Mouse (Mus musculus) CH12.LX (cell line): ENCODE data around the gene Arhgef7. TPM values are rescaled to one million over a fixed set of nuclear protein-coding genes. Genes with fewer than 3 reads are reported as not detected.

ENCODE experiments used
- DNase-seq: peaks from one replicate; pipeline ENCODE4 v3.0.0-alpha.2; 2013; ENCODE audit errors: extremely low read depth
- H3K27ac ChIP-seq: 2 replicates; pipeline ENCODE4 v1.5.1; 2012; ENCODE audit warnings: low read depth, mild to moderate bottlenecking, control low read depth, moderate library complexity; ENCODE audit not compliant: insufficient read depth
- H3K27me3 ChIP-seq: replicated peaks from 2 replicates; pipeline ENCODE3; 2012; ENCODE audit warnings: inconsistent platforms
- H3K36me3 ChIP-seq, 2 experiments: replicated peaks in 1 of 2; 2 replicates each; pipeline versions ENCODE3 to v1.6.1; 2012; ENCODE audit warnings: inconsistent platforms in 1 of 2, low read length in 1 of 2, mild to moderate bottlenecking in 1 of 2, mixed read lengths in 1 of 2, moderate library complexity in 1 of 2; ENCODE audit not compliant: control insufficient read depth in 1 of 2, insufficient read depth in 1 of 2
- H3K4me1 ChIP-seq, 2 experiments: 2 replicates each; pipeline ENCODE4 v1.6.1; 2012; ENCODE audit warnings: inconsistent platforms in 1 of 2, moderate library complexity in 1 of 2; ENCODE audit not compliant: insufficient read depth in 2 of 2, control insufficient read depth in 1 of 2
- H3K4me2 ChIP-seq: 2 replicates; pipeline ENCODE4 v1.6.1; 2012; ENCODE audit warnings: low read depth, mild to moderate bottlenecking, control low read depth; ENCODE audit not compliant: poor library complexity, insufficient read depth, severe bottlenecking
- H3K4me3 ChIP-seq, 3 experiments: fragments of 150-350 bp in 1 of 3; sonication (generic) in 1 of 3; replicated peaks in 1 of 3; 2 replicates each; pipeline versions ENCODE3 to v1.5.1; 2011 to 2012; ENCODE audit warnings: low read depth in 2 of 3, low read length in 2 of 3, mild to moderate bottlenecking in 2 of 3, moderate library complexity in 2 of 3, control low read depth in 1 of 3, improper control_type of control experiment in 1 of 3, inconsistent platforms in 1 of 3, mixed read lengths in 1 of 3; ENCODE audit not compliant: poor library complexity in 1 of 3
- H3K79me2 ChIP-seq: replicated peaks from 2 replicates; pipeline ENCODE4 v1.6.1; 2012; ENCODE audit warnings: mild to moderate bottlenecking, moderate library complexity; ENCODE audit not compliant: control insufficient read depth, poor library complexity, insufficient read depth, severe bottlenecking; ENCODE audit errors: extremely low read depth
- H3K9ac ChIP-seq: 2 replicates; pipeline ENCODE4 v1.6.1; 2012; ENCODE audit warnings: low read depth, mild to moderate bottlenecking, control low read depth, moderate library complexity; ENCODE audit not compliant: insufficient read depth
- H3K9me3 ChIP-seq: replicated peaks from 2 replicates; pipeline ENCODE3; 2012; ENCODE audit warnings: low read length, inconsistent platforms, mixed read lengths
- BHLHE40 ChIP-seq: IDR thresholded peaks from 2 replicates; pipeline ENCODE4 v1.6.1; 2011; ENCODE audit warnings: mild to moderate bottlenecking, low read depth, low read length, improper control_type of control experiment
- EP300 ChIP-seq: IDR thresholded peaks from 2 replicates; pipeline ENCODE4 v1.6.1; 2011; ENCODE audit warnings: low read length, improper control_type of control experiment
- HCFC1 ChIP-seq: IDR thresholded peaks from 2 replicates; pipeline ENCODE4 v1.6.1; 2012; ENCODE audit warnings: low read depth, mild to moderate bottlenecking, inconsistent platforms, low read length, improper control_type of control experiment
- IRF4 ChIP-seq: IDR thresholded peaks from 2 replicates; pipeline ENCODE4 v1.6.1; 2014; ENCODE audit warnings: low read depth, mild to moderate bottlenecking, inconsistent platforms, low read length, improper control_type of control experiment
- JUN ChIP-seq: IDR thresholded peaks from 2 replicates; pipeline ENCODE4 v1.6.1; 2011; ENCODE audit warnings: low read depth, mild to moderate bottlenecking, low read length, improper control_type of control experiment, moderate library complexity; ENCODE audit not compliant: insufficient read depth
- MAFK ChIP-seq: IDR thresholded peaks from 2 replicates; pipeline ENCODE4 v1.6.1; 2011; ENCODE audit warnings: low read length, improper control_type of control experiment; ENCODE audit not compliant: insufficient replicate concordance
- MEF2A ChIP-seq: IDR thresholded peaks from 2 replicates; pipeline ENCODE4 v1.6.1; 2014; ENCODE audit warnings: low read depth, mild to moderate bottlenecking, inconsistent platforms, low read length, improper control_type of control experiment, borderline replicate concordance
- MXI1 ChIP-seq: IDR thresholded peaks from 2 replicates; pipeline ENCODE4 v1.6.1; 2011; ENCODE audit warnings: mild to moderate bottlenecking, low read depth, low read length, improper control_type of control experiment
- MYC ChIP-seq: IDR thresholded peaks from 2 replicates; pipeline ENCODE4 v1.6.1; 2011; ENCODE audit warnings: low read depth, mild to moderate bottlenecking, improper control_type of control experiment, low read length
- NELFE ChIP-seq: IDR thresholded peaks from 2 replicates; pipeline ENCODE4 v1.6.1; 2011; ENCODE audit warnings: low read depth, low read length, improper control_type of control experiment
- PAX5 ChIP-seq: IDR thresholded peaks from 2 replicates; pipeline ENCODE4 v1.6.1; 2012; ENCODE audit warnings: low read length, inconsistent platforms, mixed read lengths
- POLR2A ChIP-seq: IDR thresholded peaks from 2 replicates; pipeline ENCODE4 v1.6.1; 2011; ENCODE audit warnings: low read depth, mild to moderate bottlenecking, improper control_type of control experiment, low read length
- POLR2AphosphoS2 ChIP-seq: IDR thresholded peaks from 2 replicates; pipeline ENCODE4 v1.6.1; 2011; ENCODE audit warnings: low read depth, low read length, improper control_type of control experiment
- RCOR1 ChIP-seq: conservative IDR thresholded peaks from 2 replicates; pipeline ENCODE4 v1.6.1; 2012; ENCODE audit warnings: low read depth, mild to moderate bottlenecking, inconsistent platforms, low read length, improper control_type of control experiment
- SMC3 ChIP-seq: IDR thresholded peaks from 2 replicates; pipeline ENCODE4 v1.6.1; 2011; ENCODE audit warnings: low read depth, low read length, improper control_type of control experiment
- UBTF ChIP-seq: IDR thresholded peaks from 2 replicates; pipeline ENCODE4 v1.6.1; 2012; ENCODE audit warnings: low read depth, mild to moderate bottlenecking, inconsistent platforms, low read length, improper control_type of control experiment, moderate library complexity
- USF1 ChIP-seq: IDR thresholded peaks from 2 replicates; pipeline ENCODE4 v1.6.1; 2014; ENCODE audit warnings: low read depth, mild to moderate bottlenecking, inconsistent platforms, low read length, improper control_type of control experiment
- USF2 ChIP-seq: conservative IDR thresholded peaks from 2 replicates; pipeline ENCODE4 v1.6.1; 2011; ENCODE audit warnings: low read depth, low read length, improper control_type of control experiment
- ZNF384 ChIP-seq: IDR thresholded peaks from 2 replicates; pipeline ENCODE4 v1.6.1; 2012; ENCODE audit warnings: low read depth, low read length, improper control_type of control experiment, inconsistent platforms
- dilution Hi-C: fragments of 300-500 bp; cut with MboI; formaldehyde crosslinking; loops from 2 replicates; pipeline ENCODE4 v1.14.3; 2020; ENCODE audit warnings: low sequenced_read_pairs; ENCODE audit not compliant: extremely low pct_unique_long_range_greater_than_20kb, extremely low pct_ligation_motif_present
- in situ Hi-C: fragments of 300-500 bp; cut with MboI; formaldehyde crosslinking; loops from 3 replicates; pipeline ENCODE4 v1.14.3; 2019; ENCODE audit warnings: low sequenced_read_pairs, low pct_ligation_motif_present, low pct_unique_long_range_greater_than_20kb, mixed read lengths
- polyA plus RNA-seq: library from polyadenylated mRNA; unstranded; fragments of >175 nt; gene quantifications from 2 replicates; pipeline ENCODE4 v1.2.1, GENCODE M21; 2012; ENCODE audit warnings: low read depth; ENCODE audit not compliant: insufficient read length
- total RNA-seq, 2 experiments: library from RNA; depleted of rRNA; stranded (reverse); fragments of 300-350 nt in 1 of 2; fragments of >200 nt in 1 of 2; gene quantifications; 2 replicates each; pipeline ENCODE4 v1.2.3; 2012 to 2014

Arhgef7 gene
- total and polyA plus RNA-seq, 3 experiments, result 8.5 to 28.7 (median 17.0) TPM

DNA sequence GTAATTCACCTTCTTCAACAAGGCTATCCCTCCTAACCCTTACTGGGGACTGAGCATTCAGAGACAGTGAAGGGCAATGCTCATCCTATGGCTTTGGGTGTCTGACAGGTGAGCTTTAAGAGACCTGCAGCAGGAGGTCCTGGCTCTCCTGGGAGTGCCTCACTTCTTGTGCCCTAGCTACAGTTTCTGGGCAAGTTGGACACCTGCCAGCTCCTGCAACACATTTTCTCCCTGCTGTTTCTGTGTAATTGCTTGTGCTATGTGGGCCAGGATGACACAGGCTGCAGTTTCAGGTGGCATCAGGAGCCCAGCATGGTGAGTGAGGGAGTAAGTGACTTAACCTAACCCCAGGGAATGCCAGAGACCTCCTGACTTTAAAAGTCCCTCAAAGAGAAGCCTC, 67.4 kb downstream of the Arhgef7 start:
- peaks cover 26 to 75% of the 10 kb centered on the region in 2 experiments for H3K36me3 ChIP-seq
- no peak for TF ChIP-seq EP300
- no peak for TF ChIP-seq MXI1
- TF ChIP-seq UBTF, result no peak
- no peak for TF ChIP-seq ZNF384
- TF ChIP-seq NELFE, result no peak
- no peak for TF ChIP-seq SMC3
- TF ChIP-seq MYC, result no peak
- no peak for TF ChIP-seq MAFK
- no peak for TF ChIP-seq USF2
- no peak for TF ChIP-seq PAX5
- TF ChIP-seq POLR2AphosphoS2, result no peak
- TF ChIP-seq JUN, result no peak
- no peak for TF ChIP-seq IRF4
- TF ChIP-seq RCOR1, result no peak
- TF ChIP-seq HCFC1, result no peak
- TF ChIP-seq, all 38 proteins: peak for 0
- dilution Hi-C loops (no loop called here), in situ Hi-C loops (no loop called here)
- Histone ChIP-seq H3K4me3 (no peak overlapping the region), H3K27ac (no peak overlapping the region), H3K79me2 (no peaks in the 10 kb centered on the region; the same call in 1 of the 2 replicates), H3K9me3 (no peaks in the 10 kb centered on the region), H3K4me1 (peaks cover 7 to 32% of the 10 kb centered on the region in 2 experiments), H3K27me3 (no peaks in the 10 kb centered on the region), H3K9ac (no peak overlapping the region), H3K4me2 (no peak overlapping the region)
- DNase-seq, result no peak

DNA sequence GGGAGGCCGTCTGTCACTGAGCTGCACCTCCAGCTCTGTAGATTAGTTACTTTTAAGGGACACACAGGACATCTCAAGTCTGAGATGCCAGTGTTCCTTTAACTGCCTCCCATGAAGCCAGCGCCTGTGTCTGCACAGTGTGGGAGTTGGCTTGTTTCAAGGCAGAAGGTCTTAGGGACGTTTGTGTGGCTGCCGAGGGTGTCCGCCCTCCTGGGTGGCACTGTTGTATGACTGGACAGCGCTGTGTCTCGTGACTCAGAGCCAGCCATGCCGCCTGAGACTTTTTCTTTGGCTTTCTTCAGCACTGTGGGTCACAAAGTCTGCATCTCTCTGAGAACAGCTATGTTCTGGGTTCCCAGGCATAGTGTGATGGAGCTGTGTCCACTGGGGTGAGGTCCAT, 69.6 kb downstream of the Arhgef7 start:
- Histone ChIP-seq H3K27me3 (no peaks in the 10 kb centered on the region), H3K4me3 (no peak overlapping the region), H3K9ac (no peak overlapping the region), H3K4me2 (no peak overlapping the region), H3K4me1 (peaks cover 7 to 32% of the 10 kb centered on the region in 2 experiments), H3K27ac (no peak overlapping the region), H3K36me3 (peaks cover 21 to 72% of the 10 kb centered on the region in 2 experiments), H3K79me2 (no peaks in the 10 kb centered on the region; the same call in 1 of the 2 replicates), H3K9me3 (no peaks in the 10 kb centered on the region)
- in situ Hi-C loops, result no loop called here
- TF ChIP-seq UBTF (no peak), POLR2A (no peak), MEF2A (no peak), BHLHE40 (no peak), USF1 (no peak), ZNF384 (no peak)
- no peak for DNase-seq
- dilution Hi-C loops, result no loop called here
